Mouse (Mus musculus) CH12.LX (cell line): Measurements from ENCODE around the gene Pcbp2.

Experiments used
- CTCF ChIP-seq, 2 experiments: IDR thresholded peaks in 1 of 2; conservative IDR thresholded peaks in 1 of 2; 2 replicates each; pipeline ENCODE4 v1.5.1; 2011 to 2012; ENCODE audit warnings: low read depth in 2 of 2, low read length in 2 of 2, improper control_type of control experiment in 1 of 2, inconsistent platforms in 1 of 2, mild to moderate bottlenecking in 1 of 2, moderate library complexity in 1 of 2
- MEF2A ChIP-seq: IDR thresholded peaks from 2 replicates; pipeline ENCODE4 v1.6.1; 2014; ENCODE audit warnings: low read depth, mild to moderate bottlenecking, inconsistent platforms, low read length, improper control_type of control experiment, borderline replicate concordance
- POLR2A ChIP-seq: IDR thresholded peaks from 2 replicates; pipeline ENCODE4 v1.6.1; 2011; ENCODE audit warnings: low read depth, mild to moderate bottlenecking, improper control_type of control experiment, low read length
- TCF12 ChIP-seq: IDR thresholded peaks from 2 replicates; pipeline ENCODE4 v1.6.1; 2014; ENCODE audit warnings: low read depth, mild to moderate bottlenecking, inconsistent platforms, low read length, improper control_type of control experiment

DNA sequence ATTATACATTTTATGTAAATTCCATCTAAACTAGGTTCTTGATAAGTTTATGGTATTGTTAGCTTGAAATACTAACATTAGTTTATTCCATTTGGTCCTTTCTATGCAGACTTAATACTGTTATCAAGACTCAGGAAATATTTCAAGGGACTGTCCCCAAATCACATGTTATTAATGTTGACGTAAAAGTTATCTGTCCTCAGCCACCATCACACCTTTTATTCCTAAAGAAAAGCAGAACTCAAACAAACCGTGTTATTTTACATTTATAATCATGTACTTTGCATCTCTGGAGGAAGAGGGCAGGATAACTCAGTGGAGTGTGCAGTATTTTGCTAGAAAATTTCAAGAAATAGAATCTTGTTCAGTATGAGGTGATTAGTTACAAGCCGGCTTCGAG is 37.2 kb upstream of the Pcbp2 start:
- TF ChIP-seq MEF2A (no peak), CTCF (conservative IDR thresholded peaks at IDR 0.05 in 1 of 2, IDR thresholded peaks at IDR 0.05 in 1 of 2; ENCODE audit: low read depth in 2 of 2, low read length in 2 of 2) (no peak), TCF12 (no peak), POLR2A (no peak)
